Mouse (Mus musculus) adrenal gland, adult 8-10 months (tissue): ENCODE results near the gene Ryr3. TPM values are rescaled to one million over a fixed set of nuclear protein-coding genes. Genes with fewer than 3 reads are reported as not detected.
"Not testable (repeated sequence)": the region's sequence is repeated elsewhere in the genome, so short reads cannot be mapped to it uniquely, and the experiment has no call there.

Experiments used
- DNase-seq: peaks from one replicate; pipeline ENCODE4 v3.0.0; 2022
- total RNA-seq, 4 experiments: library from RNA; stranded (reverse); gene quantifications; 2 replicates each; pipeline ENCODE4 v1.2.4; 2022

The Ryr3 gene
- total RNA-seq, 4 experiments from 2014 or later: 0.63 to 4.7 (median 1.5) TPM

DNA sequence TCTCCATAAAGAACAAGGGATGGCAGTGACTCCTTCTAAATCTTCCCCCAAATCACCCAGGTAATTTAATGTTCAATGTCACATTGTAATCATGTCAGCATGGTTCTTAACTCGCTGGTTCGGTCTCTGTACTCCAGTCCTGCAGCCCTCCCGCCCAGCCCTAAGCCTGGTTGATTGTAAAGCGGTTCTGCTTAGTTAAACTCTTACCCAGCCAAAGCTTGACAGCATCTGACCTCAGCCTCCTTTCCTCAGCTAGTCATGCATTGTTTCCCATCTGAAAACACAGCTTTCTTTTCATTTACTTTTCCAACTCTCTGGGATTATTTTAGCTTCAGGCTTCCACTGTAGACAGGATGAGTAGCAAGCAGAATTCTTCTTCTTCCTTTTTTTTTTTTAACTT lies 121.7 kb downstream of the Ryr3 start:
- DNase-seq: no peak

DNA sequence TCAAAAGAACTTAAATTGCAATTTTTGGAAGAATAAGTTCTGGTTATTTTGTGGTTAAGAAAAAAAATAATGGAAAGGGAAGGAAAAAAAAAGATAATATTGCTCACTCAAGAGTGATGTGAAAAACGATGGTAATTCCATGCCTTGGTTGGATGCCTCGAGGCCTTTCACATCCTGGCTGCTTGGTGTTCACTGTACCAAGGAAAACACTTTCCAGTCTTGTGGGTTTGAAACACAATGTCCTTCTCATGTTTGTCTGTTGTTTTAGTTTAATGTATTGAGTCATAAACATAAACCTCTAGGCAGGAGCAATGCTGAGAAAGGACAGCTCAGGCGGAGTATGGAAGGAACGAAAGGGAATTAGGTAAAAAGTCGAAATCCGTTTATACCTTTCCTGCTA lies 122.8 kb downstream of the Ryr3 start:
- no peak for DNase-seq

DNA sequence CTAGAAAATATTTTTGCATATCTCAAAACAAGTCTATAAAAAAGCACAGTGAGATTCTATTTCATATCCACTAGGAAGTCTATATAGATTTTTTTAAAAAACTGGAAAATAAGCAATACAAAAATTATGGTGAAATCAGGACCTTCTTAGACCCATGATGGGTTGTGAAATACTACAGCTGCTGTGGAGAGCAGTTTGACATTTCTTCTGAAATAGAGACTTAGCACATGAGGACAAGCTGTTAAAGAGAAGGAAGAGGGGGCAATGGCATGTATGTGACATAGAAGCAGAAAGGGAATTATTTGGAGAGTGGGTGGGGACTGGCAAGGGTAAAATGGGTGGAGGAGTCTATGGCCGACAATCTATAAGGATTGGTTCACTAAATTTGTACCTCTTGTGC lies 124.1 kb downstream of the Ryr3 start:
- DNase-seq: no peak

DNA sequence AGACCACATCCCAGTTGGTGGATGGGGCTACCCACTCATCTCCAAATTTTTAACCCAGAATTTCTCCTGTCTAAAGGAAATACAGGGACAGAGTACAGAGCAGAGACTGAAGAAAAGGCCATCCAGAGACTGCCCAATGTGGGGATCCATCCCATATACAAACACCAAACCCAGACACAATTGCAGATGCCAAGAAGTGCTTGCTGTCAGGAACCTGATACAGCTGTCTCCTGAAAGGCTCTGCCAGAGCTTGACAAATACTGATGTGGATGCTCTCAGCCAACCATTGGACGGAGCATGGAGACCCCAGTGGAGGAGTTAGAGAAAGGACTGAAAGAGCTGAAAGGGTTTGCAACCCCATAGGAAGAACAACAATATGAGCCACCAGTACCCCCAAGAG lies 125.6 kb downstream of the Ryr3 start:
- not testable (repeated sequence) for DNase-seq

DNA sequence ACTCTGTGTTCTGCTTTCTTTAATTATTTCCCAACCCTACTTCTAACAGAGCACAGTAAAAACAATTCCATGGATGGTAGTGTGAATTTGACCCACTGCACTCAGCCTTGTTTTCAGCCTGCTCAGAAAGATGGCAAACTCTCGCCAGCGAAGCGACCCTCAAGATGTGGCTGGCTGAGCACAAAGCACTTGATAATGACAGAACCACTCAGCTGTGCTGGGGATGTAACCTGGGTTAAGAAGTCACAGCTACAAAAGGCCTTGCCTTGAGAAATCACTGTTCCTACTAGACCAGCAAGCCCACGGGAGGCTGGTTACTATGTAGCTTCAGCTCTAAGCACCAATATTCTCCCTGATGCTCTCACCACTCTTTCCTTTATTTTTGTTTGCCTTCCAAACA lies 140.5 kb downstream of the Ryr3 start:
- no peak for DNase-seq

DNA sequence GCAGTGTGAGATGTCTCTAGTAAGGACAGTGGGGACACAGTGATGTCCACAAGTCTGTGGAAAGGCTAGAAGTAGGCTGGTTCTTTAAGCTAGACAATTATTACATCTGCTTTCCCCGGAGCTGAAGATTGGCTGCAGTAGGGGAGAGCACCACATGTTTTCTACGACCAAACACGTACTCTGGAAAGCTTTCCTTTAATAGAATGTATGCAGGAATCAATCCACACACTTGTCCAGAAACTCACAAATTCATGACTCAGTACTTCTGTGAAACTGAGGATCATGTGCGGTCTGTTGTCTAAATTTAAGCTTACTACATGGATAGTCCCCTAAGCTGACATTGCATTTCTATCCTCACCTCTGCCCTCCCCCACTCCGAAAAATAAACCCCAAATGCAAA lies 157.5 kb downstream of the Ryr3 start:
- DNase-seq: no peak

DNA sequence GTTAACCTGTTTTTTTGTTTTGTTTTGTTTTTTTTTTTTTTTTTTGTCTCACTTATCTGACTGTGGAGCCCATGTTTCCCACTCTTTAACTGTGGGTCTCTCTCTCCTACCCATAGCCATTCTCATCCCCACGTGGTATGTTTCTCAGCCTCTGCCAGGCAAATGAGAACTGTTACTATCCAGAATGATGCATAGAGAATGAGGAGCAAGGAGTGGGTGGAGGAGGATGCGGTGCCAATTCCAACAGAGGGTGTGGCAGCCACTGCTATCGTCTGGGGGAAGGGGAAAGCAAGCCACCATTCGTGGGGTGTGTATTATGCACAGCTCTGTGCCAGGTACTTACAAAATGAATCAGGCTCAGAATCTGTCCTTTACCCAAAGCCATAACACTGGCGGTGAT lies 158.0 kb downstream of the Ryr3 start:
- DNase-seq: no peak

DNA sequence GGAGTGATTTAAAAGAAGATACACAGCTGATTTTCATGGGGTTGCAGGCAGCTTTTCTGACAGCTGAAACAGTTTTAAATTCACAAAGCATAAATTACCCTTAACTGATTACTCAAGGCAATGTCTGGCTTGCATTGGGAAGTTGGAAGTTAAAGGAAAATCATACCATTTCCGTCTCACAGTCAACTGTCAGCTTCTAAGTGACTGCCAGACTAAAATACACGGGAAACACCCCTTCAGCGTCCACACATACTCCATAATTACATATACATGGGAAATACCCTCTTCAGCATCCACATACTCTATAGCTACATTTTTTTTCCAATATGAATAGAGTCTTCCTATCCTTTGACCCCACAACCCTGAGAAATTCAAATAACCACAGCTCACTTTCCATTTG lies 158.8 kb downstream of the Ryr3 start:
- no peak for DNase-seq

DNA sequence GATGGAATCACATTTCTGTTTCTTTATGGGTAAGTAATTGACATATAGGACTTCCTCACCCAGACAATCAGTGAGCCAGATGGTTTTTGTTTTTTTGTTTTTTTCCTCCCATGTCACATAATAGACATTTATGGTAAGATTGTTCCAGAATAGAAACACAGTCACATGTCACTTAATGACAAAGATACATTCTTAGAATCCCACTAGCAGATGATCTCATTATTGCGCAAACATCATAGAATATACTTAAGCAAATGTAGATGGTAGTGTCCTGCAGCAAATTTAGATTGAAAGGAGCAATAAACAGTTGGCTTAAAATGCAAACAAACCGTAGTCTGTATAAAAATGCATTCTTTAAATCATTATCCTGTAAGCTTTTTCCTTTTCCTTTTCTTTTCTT lies 161.3 kb downstream of the Ryr3 start:
- DNase-seq: no peak

DNA sequence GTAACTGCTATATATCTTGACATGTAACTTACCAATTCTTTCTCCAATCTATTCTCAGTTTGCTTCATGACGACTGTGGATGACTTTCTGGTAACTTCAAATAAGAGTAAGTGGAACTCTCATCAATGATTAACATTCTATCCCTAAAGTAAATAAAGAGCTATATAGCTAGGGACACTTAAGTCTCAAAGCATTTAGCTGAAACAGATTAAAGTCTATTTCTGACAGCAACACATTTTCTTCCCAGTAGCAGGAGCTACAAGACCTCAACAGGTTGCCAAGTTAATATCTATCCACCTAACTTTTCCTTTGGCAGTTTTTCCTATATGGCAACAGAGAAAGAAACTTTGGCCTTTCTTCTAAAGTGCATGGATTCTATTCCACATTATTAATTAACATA lies 167.1 kb downstream of the Ryr3 start:
- no peak for DNase-seq

DNA sequence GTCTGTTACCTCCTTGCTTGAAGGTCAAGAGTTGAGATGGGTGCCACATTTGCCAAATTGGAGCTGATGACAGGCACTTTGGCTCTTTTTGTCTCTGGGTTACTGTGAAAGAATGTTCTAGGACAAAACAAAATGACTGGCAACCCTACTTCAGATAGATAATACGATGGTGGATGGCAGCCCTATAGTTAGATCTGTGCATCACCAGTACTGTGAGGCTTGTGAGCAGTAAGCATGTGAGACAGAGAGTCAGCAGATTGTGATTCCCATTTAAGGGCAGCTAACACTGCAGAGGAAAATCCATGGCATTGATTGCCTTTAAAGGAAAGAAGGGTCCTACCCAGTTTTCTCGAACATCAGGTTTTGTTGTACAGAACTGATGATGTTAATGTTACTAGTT lies 180.3 kb downstream of the Ryr3 start:
- no peak for DNase-seq

DNA sequence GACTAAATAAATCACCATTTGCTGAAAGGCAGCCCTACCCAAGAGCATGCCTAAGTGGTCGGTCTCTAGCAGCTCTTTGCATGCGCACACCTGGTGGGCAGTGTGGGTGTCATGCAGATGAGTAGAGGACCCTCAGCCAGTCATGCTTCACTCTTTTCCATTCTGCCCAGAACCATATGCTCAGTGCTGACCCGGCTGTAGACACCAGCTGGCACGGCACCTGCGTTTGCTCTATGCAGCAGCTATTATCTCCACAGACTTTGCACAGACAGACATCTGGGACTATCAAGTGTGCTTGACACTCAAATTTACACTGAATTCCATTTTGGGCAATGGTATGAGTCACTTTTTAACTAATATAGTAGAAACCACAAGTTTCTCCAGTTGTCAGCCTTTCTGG lies 186.2 kb downstream of the Ryr3 start:
- no peak for DNase-seq

DNA sequence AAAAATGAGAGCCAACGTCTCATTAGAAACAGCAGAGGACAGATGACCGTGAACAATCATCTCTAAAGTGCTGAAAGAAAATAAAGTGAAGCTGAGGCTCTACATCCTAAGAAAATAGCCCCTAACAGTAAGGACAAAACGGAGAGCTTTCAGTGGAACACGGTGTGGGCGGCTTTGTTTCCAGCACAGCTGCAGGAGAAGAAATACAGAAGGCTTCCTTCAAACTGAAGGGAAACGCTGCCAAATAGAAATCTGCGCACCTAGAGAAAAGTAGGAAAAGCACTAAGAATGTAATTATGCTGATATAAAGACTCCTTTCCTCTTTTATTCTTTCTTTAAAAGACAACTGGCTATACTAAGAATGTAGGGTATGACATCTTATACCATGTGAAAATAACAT lies 197.0 kb downstream of the Ryr3 start:
- no peak for DNase-seq

DNA sequence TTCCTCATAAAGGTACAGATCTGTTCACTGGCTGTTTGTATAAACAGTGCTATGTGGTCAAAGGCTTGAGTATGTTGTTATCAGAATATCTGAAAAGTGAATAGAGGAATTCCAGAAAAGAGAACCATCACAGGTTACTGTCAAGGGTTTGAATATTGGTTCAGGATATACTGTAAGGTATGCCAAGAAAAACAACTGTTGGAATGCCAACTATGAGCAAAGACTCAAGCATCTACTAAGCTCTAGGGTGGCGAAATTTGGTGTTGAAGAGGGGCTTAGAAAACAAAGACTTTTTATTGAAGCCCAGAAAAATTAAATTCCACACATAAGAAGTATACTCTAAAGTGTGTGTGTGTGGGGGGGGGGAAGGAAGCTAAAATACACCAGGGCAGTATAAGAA lies 198.6 kb downstream of the Ryr3 start:
- no peak for DNase-seq

DNA sequence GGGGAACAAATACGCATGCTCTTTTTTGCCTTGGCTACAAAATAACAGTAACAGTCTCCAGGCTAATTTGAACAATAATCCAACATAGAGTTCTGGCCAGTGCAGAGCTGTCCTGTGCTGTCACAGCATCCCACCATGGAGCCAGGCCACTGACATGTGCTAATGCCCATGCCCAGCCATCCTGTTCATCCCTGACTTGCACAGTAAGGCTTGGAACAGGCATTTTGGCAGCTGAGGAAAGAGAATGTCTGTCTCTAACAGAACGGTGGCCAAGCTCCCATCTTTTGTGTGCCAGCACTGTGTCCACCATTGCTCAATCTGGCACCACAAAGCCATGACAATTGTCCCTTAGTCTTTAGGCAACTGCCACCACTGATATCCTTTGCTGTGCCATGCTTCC lies 200.7 kb downstream of the Ryr3 start:
- DNase-seq: no peak

DNA sequence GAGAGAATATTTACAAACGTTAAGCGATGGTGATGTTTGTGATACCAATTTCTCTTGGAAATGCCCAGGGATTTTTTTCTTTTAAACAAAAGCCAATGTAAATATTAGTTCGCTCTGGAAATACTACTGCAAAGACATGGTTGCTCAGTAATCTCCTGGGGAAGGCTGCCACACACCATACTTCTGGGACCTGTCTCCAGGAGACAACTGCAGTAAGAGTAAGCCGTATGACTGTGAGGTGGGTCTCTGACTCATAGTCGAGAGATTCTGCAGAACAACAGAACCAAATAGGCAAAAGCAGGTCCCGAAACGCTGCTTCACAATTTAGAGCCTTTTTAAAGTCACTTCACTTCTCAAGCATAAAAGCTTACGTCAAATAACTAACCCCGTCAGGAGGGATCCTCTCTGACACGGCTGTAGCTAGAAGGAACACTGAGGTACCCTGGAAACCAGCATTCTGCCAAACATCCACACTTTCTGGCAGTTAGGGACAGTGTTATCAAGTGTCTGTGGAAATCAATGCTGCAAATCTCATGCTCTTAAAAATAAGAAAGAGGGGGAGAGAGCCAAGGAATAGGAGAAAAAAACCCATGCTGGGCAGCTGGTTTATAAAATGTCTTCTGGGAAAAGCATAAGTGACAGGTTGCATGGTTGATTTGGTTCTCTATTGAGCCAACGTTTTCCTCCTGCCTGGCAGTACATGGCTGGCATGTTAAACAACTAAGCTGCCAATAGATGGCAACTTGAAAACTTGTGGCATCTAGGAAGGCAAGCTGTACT lies 207.7 kb downstream of the Ryr3 start:
- DNase-seq: no peak

DNA sequence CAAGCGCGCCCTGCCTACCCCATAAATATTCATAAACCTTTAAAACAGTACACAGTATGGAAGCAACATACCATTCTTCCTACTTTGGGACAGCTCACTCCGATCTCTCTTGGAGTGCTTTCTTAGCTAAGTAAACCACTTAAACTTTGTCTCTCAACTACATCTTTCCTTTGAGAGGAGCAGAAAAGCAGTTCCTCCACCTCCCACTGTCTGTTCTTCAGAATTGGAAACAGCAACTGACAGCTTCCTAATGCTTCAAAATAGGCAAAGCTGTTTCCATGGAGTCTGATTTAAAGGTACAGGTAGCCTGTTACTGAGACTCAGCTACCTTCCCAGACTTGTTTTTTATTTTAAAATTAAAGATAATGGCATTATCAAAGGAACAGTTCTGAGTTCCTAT lies 218.4 kb downstream of the Ryr3 start:
- no peak for DNase-seq

DNA sequence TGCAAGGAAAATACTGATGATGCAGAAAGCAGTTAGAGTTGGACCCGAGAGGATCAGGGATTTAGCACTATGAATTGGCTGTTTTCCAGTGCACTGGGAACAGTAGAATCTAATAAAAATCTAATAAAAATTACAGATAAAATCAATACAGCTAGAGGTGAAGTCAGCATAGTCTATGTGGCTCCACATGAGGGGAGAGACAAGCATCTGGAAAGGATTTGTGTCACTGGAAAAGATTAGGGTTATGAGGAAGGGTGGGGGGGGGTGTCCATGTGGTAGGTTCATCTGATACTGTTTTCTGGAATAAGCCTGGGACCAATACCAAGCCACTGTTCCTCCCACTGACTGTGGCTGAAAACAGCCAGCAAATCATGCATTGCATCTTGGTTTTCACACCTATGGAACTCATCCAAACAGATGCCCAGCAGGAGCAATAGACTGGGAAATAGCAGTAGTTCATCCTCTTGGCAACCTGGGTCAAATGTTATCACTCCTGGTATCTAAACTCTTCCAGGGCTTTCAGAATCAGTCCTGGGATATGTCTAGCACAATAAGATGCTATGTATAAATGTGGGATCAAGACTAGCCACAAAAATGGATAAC lies 233.9 kb downstream of the Ryr3 start:
- DNase-seq: no peak

DNA sequence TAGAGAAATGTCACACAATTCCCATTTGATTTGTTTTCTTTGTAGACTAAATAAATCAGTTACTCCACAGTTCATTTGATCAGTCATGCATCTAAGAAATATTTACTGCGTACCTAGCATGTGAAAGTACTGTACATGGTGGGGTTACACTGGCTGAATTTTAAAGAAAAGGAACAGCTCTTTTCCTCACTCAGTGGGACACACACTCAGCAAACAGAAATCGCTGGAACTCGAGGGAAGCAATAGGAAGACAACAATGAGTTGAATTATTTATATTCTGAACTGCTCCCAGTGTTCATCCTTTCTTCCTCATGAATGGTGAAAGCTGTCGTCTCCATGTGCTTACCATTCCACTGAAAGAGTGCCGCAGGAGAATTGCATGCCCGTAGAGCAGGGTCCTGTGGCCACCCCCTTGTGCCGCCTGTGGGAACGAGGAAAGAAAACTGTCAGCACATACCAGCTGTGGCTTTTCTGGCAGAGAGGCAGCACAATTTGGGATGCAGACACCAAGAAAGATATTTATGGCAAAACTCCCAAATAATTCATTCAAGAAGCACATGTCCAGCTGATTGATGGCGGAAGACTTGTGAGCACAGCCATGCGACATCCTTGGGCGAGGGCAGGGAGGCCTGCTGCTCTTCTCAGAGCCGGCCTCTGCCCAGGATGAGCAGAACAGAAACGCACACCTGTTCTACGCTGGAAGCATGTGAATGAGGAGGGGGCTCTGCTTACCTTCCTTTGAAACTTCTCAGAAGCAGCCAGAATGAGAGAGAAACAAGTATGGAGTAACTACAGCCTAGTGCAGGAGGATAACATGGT lies 249.9 kb downstream of the Ryr3 start:
- DNase-seq: no peak

DNA sequence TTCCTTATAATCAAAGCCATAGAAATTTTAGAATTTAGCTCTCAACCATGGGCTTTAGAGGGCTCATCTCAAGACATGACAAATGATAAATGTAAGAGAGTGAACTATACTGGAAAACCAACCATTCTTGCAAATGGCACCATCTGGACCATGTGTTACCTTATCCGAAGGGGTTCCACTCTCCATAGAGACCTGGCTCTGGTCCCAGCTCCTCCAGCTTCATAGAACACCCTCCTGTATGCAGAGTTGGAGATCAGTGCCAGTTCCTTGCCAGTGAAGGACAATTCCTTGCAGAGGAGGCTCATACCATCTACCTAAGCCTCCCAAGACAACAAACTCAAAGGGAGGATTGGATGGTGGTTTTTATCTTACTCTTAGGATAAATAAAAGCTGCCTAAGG lies 268.0 kb downstream of the Ryr3 start:
- no peak for DNase-seq

DNA sequence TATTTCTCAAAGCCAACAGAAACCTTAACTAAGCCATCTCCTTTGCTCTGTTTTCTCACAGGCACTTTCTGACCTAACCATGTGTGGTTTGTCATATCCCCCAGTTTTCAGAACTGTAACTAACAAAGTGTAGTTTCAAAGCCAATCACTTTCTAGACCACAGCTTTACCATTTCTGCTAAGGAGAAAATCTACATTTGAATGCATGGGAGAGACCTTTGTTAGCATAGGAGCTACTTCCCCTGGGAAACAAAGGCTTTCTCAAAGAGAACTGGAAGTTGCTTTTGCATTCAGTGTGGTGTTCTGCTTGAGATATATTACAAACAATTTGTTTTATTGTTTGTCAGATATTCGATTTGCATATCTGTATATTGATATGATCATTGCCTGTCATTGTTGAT lies 285.1 kb downstream of the Ryr3 start:
- DNase-seq: no peak

DNA sequence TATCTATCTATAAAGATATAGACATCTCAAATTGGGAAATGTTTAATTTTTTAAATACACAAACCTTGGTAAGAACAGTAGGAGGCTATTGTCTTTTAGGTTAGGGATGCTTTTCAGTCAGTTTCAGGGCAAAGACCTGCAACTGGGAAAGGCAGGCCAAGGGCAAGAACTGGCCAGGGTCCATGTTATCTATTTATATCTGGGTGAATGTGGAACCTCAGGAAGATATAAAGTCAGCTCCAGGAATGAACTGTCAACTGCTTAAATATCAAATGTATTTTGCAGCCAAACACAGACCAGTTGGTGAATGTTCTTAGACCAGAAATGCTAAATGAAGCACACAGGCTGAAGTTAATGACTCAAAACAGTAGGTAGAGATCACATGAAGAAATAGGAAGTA lies 303.1 kb downstream of the Ryr3 start:
- DNase-seq: no peak

DNA sequence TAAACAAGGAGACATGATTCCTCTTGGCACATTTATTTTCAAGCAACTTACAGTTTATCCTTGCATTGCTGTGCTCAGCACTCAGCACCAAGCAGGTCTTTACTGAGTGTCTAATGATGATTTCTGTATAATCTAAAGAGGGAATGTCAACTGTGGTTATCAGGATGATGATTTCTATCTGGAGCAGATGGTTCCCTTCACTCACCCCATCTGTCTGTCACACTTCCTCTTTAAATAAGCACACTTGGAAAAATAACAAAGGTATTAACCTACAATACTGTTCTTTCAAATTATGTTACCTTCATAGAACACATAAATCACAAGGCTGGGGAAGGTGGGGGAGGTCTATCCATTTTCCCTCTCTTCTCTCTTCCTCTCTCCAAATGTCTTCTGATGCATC lies 304.3 kb downstream of the Ryr3 start:
- no peak for DNase-seq

DNA sequence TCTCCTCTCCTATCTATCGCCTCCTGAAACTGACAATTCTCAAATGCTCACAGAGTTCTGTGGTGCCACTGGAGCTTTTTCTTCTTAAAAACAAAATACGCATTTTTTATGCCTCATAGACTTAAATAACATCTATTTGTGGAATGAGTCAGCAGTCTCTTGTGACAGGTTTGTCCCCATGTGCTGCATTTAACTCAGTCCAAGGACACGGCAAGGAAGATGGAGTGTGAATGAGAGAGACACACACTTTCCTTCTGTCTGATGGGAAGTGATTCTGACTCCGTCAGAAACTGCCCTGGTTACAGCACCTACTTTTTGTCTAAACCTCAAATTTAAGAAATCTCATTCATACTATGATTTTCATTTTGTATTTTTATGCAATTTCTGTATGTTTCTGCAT lies 306.3 kb downstream of the Ryr3 start:
- no peak for DNase-seq
